Mouse (Mus musculus) thymus, adult 2 months (tissue): ENCODE data around the gene Mmp1b.

Source experiments
- CTCF ChIP-seq: fragments of 200-500 bp; IDR thresholded peaks from 2 replicates; pipeline ENCODE4 v1.5.1; 2012; ENCODE audit warnings: mild to moderate bottlenecking, control low read depth, low read length, moderate library complexity, borderline replicate concordance; ENCODE audit not compliant: control insufficient read depth, poor library complexity, insufficient read depth; ENCODE audit errors: extremely low read depth
- POLR2A ChIP-seq: fragments of 200-500 bp; IDR thresholded peaks from 2 replicates; pipeline ENCODE4 v1.6.1; 2012; ENCODE audit warnings: mild to moderate bottlenecking, low read length, control low read depth, moderate library complexity; ENCODE audit not compliant: control insufficient read depth, poor library complexity, insufficient read depth; ENCODE audit errors: extremely low read depth

DNA sequence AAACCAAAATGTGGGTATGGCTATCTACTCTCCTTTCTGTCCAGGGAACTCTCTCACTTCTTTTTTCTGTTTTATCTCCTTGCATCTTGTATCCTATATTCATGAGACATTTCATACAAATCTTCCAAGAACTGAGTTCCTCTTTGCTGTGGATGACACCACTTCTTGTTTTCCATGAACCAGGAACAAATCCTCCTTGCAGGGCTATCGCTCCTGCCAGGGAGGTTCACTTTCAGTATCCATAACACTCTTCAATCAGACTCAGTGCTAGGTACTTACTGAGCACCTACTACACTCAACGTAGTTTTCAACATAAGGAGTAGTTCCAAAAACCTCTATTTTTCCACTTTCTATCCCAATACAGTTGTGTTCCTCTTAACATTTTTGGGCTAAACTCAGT, 42.3 kb downstream of the Mmp1b start:
- TF ChIP-seq CTCF (no peak), POLR2A (no peak)
